Mouse (Mus musculus): ENCODE measurements around the gene Uggt1.

Uggt1 gene

GRCm38 (mm10) chr1:36244058-36244827 is at the start of gene Uggt1:
TSS of gene Uggt1 (minus strand) at chr1:36244720.
- in situ Hi-C loops (cut with MboI, MseI): no loop called here

- in situ Hi-C loops (cut with MboI, MseI): no loop called here
Observed at GRCm38 (mm10) chr1:36293470-36293869, 49.0 kb upstream of the Uggt1 start.

- in situ Hi-C loops (cut with MboI, MseI): no loop called here
Observed at GRCm38 (mm10) chr1:36281849-36282248, 37.3 kb upstream of the Uggt1 start.

GRCm38 (mm10) chr1:36280938-36281337 is 36.4 kb upstream of the Uggt1 start:
- in situ Hi-C loops (cut with MboI, MseI): no loop called here

- in situ Hi-C loops (cut with MboI, MseI): no loop called here
Observed at GRCm38 (mm10) chr1:36279202-36279601, 34.7 kb upstream of the Uggt1 start.

GRCm38 (mm10) chr1:36277267-36278060 is 32.9 kb upstream of the Uggt1 start:
- in situ Hi-C loops (cut with MboI, MseI): no loop called here

- in situ Hi-C loops (cut with MboI, MseI): no loop called here
Observed at GRCm38 (mm10) chr1:36275635-36276389, 31.3 kb upstream of the Uggt1 start.

- in situ Hi-C loops (cut with MboI, MseI): loop anchor here (5.0 kb wide), 1 partner anchor 127 kb away; no protein-coding TSS in a partner anchor
Observed at GRCm38 (mm10) chr1:36274455-36274854, 29.9 kb upstream of the Uggt1 start, which contains the start of gene Neurl3. TSS of gene Neurl3 (minus strand) at chr1:36274679.

GRCm38 (mm10) chr1:36273288-36273687 is 28.8 kb upstream of the Uggt1 start:
- in situ Hi-C loops (cut with MboI, MseI): loop anchor here (5.0 kb wide), 1 partner anchor 126 kb away; no protein-coding TSS in a partner anchor

GRCm38 (mm10) chr1:36272546-36272945 is 28.0 kb upstream of the Uggt1 start:
- in situ Hi-C loops (cut with MboI, MseI): loop anchor here (5.0 kb wide), 1 partner anchor 125 kb away; no protein-coding TSS in a partner anchor

- in situ Hi-C loops (cut with MboI, MseI): loop anchor here (5.0 kb wide), 1 partner anchor 124 kb away; no protein-coding TSS in a partner anchor
Observed at GRCm38 (mm10) chr1:36271516-36272230, 27.2 kb upstream of the Uggt1 start.

- in situ Hi-C loops (cut with MboI, MseI): loop anchor here (5.0 kb wide), 1 partner anchor 123 kb away; no protein-coding TSS in a partner anchor
Observed at GRCm38 (mm10) chr1:36270666-36271065, 26.1 kb upstream of the Uggt1 start.

- in situ Hi-C loops (cut with MboI, MseI): no loop called here
Observed at GRCm38 (mm10) chr1:36269121-36269795, 24.7 kb upstream of the Uggt1 start.

- in situ Hi-C loops (cut with MboI, MseI): no loop called here
Observed at GRCm38 (mm10) chr1:36267595-36267994, 23.1 kb upstream of the Uggt1 start.

- in situ Hi-C loops (cut with MboI, MseI): no loop called here
Observed at GRCm38 (mm10) chr1:36266293-36266692, 21.8 kb upstream of the Uggt1 start.

- in situ Hi-C loops (cut with MboI, MseI): no loop called here
Observed at GRCm38 (mm10) chr1:36263833-36264488, 19.4 kb upstream of the Uggt1 start.

- in situ Hi-C loops (cut with MboI, MseI): no loop called here
Observed at GRCm38 (mm10) chr1:36261708-36262504, 17.4 kb upstream of the Uggt1 start.

GRCm38 (mm10) chr1:36260418-36260817 is 15.9 kb upstream of the Uggt1 start:
- in situ Hi-C loops (cut with MboI, MseI): no loop called here

- in situ Hi-C loops (cut with MboI, MseI): loop anchor here (10.0 kb wide), 1 partner anchor 414 kb away; no protein-coding TSS in a partner anchor
Observed at GRCm38 (mm10) chr1:36259281-36259680, 14.8 kb upstream of the Uggt1 start.
